8 mouse cellular contexts compared by ENCODE assay signal in genomic region chr15:82148510-82148911, GRCm38 (mm10). TPM values are rescaled to one million over a fixed set of nuclear protein-coding genes. Genes with fewer than 3 reads are reported as not detected.
DNase-seq lines count a peak whose midpoint lies in the region; ATAC-seq and TF ChIP-seq lines count a peak whose summit lies in the region.

No protein-coding gene starts in this region.

- no peak for TF ChIP-seq CTCF in liver, adult 2 months (IDR thresholded peaks at IDR 0.05; ENCODE audit: low read depth, low read length)
- no peak for TF ChIP-seq CTCF in stomach, postnatal 0 days (IDR thresholded peaks at IDR 0.05; ENCODE audit: low read depth)

- H3K4me2 ChIP-seq in stomach, postnatal 0 days (replicated peaks; ENCODE audit: low read depth): peak overlapping the region; percentile 82

- H3K4me3 ChIP-seq in liver, adult 2 months (ENCODE audit: insufficient read depth, low read depth, low read length): peak overlapping the region; percentile 81
- peak overlapping the region; percentile 93 for H3K4me3 ChIP-seq in stomach, postnatal 0 days (ENCODE audit: low read depth, low read length)

- H3K9ac ChIP-seq in liver, adult 2 months (ENCODE audit: low read depth, low read length): peak overlapping the region; percentile 46
- H3K9ac ChIP-seq in stomach, postnatal 0 days (ENCODE audit: low read length): peak overlapping the region; percentile 91

- TF ChIP-seq POLR2A in liver, adult 2 months (IDR thresholded peaks at IDR 0.05; ENCODE audit: extremely low read depth, insufficient read depth, low read length): no peak

- H3K27me3 ChIP-seq in liver, adult 2 months (ENCODE audit: control insufficient read depth, insufficient read depth, low read length): no peaks in the 10 kb centered on the region
- no peaks in the 10 kb centered on the region for H3K27me3 ChIP-seq in stomach, postnatal 0 days (ENCODE audit: control insufficient read depth, insufficient read depth, low read length)

- H3K79me2 ChIP-seq in liver, adult 2 months (ENCODE audit: control insufficient read depth, insufficient read depth, low read length): peaks cover 22% of the 10 kb centered on the region; the same call in 1 of the 2 replicates

- 0 out of 2 replicates have a peak overlapping the region, but pooled peaks have one; percentile 18 for H3K27ac ChIP-seq in liver, adult 2 months (replicated peaks; ENCODE audit: insufficient read depth, low read depth, low read length)
- peak overlapping the region; percentile 98 for H3K27ac ChIP-seq in stomach, postnatal 0 days (replicated peaks)

- no peaks in the 10 kb centered on the region for H3K36me3 ChIP-seq in liver, adult 2 months (ENCODE audit: control insufficient read depth, insufficient read depth, low read length)
- H3K36me3 ChIP-seq in stomach, postnatal 0 days (ENCODE audit: control insufficient read depth, insufficient read depth, low read length): no peaks in the 10 kb centered on the region

- TF ChIP-seq EP300 in stomach, postnatal 0 days (optimal IDR thresholded peaks at IDR 0.05): no peak

- no peaks in the 10 kb centered on the region for H3K9me3 ChIP-seq in stomach, postnatal 0 days (ENCODE audit: control insufficient read depth, low read length)

- H3K4me1 ChIP-seq in liver, adult 2 months (ENCODE audit: control insufficient read depth, insufficient read depth, low read length): peaks cover 18% of the 10 kb centered on the region
- H3K4me1 ChIP-seq in stomach, postnatal 0 days (replicated peaks; ENCODE audit: control insufficient read depth, insufficient read depth): peaks cover 10% of the 10 kb centered on the region; the same call in 1 of the 2 replicates

- ATAC-seq in stomach, postnatal 0 days (ENCODE audit: low FRiP score, low TSS enrichment): no peak

- 26% methylated on average over 9 of the region's 9 CpGs for WGBS in liver, adult 2 months
- WGBS in stomach, postnatal 0 days: 11% methylated on average over 9 of the region's 9 CpGs

- peak; percentile 56 for DNase-seq in cerebellum, adult 9-10 months
- DNase-seq in cerebellum, postnatal 25 days: no peak
- peak; percentile 27 for DNase-seq in thymus, postnatal 0 days (ENCODE audit: low spot score)
- DNase-seq in thymus, postnatal 10 days (ENCODE audit: low spot score in 2 of 2): no peak
- DNase-seq in liver, adult 2 months (ENCODE audit: extremely low read depth, low read depth, low spot score): peak; percentile 61
- DNase-seq in stomach, postnatal 0 days (ENCODE audit: low spot score): no peak
- DNase-seq in urinary bladder, postnatal 36 days (ENCODE audit: low spot score in 2 of 2): no peak
- DNase-seq in spleen, adult 18-20 months: no peak

RNA-seq across cellular contexts. Expression of gene Srebf2, which starts 1.5 kb away (rescaled TPM):
- polyA plus RNA-seq in thymus, postnatal 0 days (2015; fragmentation: Nextera tagmentation; extraction: Ambion mirVana): 152 and 161 TPM in 2 replicates
- total RNA-seq in liver, adult 2 months (2014; rRNA removed): 16.5 and 25.0 TPM in 2 replicates
- 66.3 and 71.2 TPM in 2 replicates for polyA plus RNA-seq in liver, adult 2 months (2012; rRNA removed)
- 119 and 127 TPM in 2 replicates for polyA plus RNA-seq in stomach, postnatal 0 days (2015; fragmentation: Nextera tagmentation; extraction: Ambion mirVana)

RNA-seq across cellular contexts. Expression of gene Ccdc134, which starts 20.8 kb away (rescaled TPM):
- polyA plus RNA-seq in thymus, postnatal 0 days (2015; fragmentation: Nextera tagmentation; extraction: Ambion mirVana): 34.1 and 34.4 TPM in 2 replicates
- 1.3 and 1.8 TPM in 2 replicates for total RNA-seq in liver, adult 2 months (2014; rRNA removed)
- polyA plus RNA-seq in liver, adult 2 months (2012; rRNA removed): 5.2 and 8.2 TPM in 2 replicates
- 8.2 and 8.5 TPM in 2 replicates for polyA plus RNA-seq in stomach, postnatal 0 days (2015; fragmentation: Nextera tagmentation; extraction: Ambion mirVana)

Comparison
In these comparisons a context has a peak if more than half of its experiments do, and no peak if none do; other contexts are left out.
1. DNase-seq: peak in cerebellum, adult 9-10 months (single experiment), thymus, postnatal 0 days (single experiment) and liver, adult 2 months (single experiment); none in cerebellum, postnatal 25 days (0 of 2), thymus, postnatal 10 days (0 of 2), stomach, postnatal 0 days (single experiment), urinary bladder, postnatal 36 days (0 of 2) and spleen, adult 18-20 months (0 of 2).